Mouse (Mus musculus) megakaryocyte-erythroid progenitor cell, adult 5 weeks (primary cell): Measurements from ENCODE around the gene Eif2b3. TPM values are rescaled to one million over a fixed set of nuclear protein-coding genes. Genes with fewer than 3 reads are reported as not detected.

Experiments
- polyA plus RNA-seq: library from polyadenylated mRNA; stranded (reverse); fragments of >175 nt; gene quantifications from 2 replicates; pipeline ENCODE4 v1.2.3, GENCODE M21; 2012

Eif2b3 gene
- 4.7 and 5.1 TPM in 2 replicates for polyA plus RNA-seq

DNA sequence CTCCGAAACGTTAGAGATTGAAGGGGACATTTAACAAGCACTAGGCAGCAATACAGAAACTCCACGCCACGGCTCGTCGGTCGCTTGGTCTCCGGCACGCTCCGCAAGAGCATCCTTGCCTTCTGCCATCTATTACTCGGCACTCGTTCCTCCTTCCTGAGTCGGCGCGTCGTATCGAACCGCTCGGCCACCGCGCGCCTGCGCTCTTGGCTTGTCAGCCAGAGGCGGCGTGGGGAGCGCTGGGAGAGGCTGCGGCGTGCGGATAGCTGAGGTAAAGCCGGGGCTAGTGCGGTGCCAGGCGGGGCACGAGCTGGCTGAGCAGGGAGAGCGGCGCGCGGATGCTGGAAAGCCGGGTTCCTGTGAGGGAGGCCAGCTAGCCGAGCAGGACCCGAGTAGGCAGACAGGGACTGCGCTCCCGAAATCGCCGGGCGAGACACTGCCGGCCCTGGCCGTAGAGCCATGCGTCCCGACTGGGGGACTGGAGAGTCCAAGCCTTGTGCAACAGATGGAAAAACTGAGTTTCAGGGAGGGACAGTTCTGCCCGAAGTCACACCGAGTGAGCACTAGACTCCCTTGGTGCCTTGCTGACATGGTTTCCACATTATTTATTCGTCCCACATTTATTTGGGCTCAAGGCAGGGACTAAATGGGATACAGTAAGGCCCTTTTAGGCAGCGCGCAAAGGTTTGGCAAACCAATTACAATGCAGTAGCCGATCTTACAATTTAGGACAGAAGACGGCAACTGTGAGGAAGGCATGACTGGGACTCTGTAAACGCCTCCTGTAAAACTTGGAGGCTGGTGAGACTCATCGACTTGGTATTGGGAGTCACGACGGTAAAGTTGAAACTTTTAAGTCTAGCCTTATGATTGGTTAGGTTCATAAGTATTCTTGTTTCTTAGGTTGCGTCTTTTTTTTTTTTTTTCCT lies at the start of gene Eif2b3:
Eif2b3 (plus strand) TSS at position 197 of the 929 bp plus-strand sequence.

DNA sequence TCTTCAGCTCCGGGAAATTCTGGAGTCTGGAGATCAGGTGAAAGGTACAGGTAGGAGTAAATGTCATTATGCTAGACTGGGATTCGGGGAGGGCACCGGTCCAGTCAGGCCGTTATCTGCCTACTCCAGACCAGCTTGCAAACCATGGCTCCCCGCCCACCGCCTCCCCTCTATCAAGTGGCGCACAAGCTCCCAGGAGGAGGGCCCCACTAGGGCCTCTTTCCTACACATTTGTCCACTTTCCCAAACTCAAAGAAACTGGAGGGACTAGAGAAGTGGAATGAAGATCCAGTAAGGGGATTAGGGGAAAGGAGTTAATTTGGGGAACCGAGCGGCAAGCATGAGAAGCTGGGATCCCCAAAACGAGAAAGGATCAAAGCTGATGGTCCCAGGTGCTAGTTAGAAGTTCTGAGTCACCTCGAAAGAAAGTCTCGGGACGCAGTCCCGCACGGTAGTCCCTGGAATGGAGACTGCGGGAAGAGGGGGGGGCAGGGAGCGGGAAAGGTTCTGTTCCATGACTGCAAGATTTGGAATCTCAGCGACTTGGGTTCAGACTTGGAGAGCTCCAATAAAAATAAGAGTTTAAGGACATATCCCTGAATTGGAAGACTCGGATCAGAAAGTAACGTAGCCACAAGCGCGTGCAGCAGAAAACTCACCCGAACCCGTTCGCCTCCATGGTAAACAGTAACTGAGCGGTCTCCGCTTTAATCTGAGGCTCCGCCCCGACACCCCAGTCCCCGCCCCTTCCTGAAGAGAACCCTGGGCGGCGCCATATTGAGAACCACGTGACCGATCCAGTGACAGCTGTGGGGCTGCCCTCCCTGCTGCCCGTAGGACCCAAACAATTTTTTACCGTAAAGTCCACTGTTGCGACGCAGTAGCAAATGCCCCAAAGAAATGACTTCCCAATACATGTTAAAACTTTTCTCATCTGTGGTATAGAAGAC lies 25.3 kb upstream of the Eif2b3 start, which contains the start of gene Urod:
Urod (minus strand) TSS at position 742 of the 950 bp plus-strand sequence.

DNA sequence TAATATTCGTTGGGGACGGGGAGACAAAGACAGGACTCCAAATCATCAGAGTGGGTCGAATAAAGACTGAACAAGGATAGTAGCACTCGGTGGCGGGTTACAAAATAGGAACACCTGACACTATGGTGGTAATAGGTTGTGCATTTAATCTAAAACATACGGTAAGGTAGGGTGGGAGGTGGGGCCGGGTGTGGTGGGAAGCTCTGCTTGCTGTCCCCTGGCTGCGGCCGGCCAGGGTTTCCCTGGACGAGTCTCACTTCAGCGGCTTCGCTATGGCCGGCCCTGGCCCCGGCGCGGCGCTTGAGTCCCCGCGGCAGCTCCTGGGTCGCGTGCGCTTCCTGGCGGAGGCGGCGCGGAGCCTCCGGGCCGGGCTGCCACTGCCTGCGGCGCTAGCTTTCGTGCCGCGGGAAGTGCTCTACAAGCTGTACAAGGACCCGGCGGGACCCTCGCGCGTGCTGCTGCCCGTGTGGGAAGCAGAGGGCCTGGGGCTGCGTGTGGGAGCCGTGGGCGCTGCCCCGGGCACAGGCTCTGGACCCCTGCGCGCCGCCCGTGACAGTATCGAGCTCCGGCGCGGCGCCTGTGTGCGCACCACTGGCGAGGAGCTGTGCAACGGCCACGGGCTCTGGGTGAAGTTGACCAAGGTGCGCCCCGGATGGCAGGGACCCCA lies 23.9 kb upstream of the Eif2b3 start, which contains the start of gene Hectd3:
Hectd3 (plus strand) TSS at position 187 of the 667 bp plus-strand sequence.

DNA sequence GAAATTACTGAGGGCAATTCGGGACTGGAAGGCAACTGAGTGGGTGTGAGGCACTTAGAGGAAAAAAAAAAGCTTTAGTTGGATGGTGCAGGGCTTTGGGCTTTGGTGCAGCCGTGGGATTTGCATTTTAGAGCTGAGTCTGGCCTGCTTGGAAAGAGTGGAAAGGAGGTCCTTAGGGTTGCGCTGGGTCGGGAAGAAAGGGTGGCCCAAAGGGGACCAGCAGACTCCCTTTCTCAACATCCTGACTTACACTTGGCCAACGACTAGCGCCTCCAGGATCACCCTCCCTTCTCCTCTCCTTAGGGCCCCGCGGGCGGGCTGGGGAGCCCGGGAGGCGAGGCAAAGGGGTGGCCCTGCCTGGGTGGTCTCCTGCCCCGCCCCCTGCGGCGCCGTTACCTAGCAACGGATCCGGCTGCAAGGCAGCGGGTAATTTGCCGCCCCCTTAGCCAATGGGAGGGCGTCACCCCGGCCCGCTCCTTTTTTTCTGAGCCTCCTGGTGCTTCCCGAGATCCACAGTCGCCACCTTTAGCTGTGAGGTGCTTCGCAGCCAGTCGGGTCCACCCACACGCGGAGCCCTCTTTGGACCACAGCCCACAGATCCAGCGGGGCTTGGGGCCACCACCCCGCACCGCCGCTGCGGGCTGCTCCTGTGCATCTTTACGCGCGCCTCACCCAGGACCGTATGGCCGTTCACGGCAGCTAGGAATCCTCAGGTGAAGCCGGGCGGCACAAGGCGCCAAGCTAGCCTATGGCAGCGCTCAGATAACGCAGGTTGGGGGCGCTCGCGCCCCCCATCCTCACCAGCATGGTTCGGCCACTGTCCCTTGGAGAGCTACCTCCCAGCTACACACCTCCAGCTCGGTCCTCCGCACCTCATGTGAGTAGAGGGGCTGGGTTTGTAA lies 76.6 kb downstream of the Eif2b3 start, which contains the start of gene Ptch2:
Ptch2 (plus strand) TSS at position 525 of the 902 bp plus-strand sequence.

DNA sequence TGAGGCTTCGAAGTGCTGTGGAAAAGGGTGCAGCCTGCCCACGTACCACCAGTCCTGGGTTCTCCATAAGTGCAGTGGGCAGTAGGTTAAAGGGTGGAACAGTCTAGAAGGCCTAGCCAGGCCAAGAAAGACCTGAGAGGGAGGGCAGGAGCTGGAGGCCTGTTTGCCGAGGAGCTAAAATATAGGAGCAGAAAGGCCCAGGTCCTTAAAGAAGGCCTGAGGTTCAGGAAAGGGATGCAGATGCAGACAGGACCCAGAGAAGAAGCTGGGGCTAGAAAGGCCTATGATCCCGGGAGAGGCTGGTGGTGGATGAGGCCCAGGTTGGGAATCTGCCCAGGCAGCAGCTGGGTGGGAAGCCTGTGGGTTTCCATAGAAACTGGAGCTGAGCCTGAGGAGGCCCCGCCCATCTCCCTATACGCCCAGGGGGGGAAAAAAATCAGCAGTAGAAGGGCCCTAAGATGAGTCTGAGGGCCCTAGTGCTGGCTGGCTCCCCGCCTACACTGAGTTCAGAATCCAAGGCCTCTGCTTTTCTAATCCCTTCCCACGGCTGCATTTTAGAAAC lies 106.2 kb downstream of the Eif2b3 start, which contains the start of gene Btbd19:
Btbd19 (minus strand) TSS at position 378 of the 562 bp plus-strand sequence.

DNA sequence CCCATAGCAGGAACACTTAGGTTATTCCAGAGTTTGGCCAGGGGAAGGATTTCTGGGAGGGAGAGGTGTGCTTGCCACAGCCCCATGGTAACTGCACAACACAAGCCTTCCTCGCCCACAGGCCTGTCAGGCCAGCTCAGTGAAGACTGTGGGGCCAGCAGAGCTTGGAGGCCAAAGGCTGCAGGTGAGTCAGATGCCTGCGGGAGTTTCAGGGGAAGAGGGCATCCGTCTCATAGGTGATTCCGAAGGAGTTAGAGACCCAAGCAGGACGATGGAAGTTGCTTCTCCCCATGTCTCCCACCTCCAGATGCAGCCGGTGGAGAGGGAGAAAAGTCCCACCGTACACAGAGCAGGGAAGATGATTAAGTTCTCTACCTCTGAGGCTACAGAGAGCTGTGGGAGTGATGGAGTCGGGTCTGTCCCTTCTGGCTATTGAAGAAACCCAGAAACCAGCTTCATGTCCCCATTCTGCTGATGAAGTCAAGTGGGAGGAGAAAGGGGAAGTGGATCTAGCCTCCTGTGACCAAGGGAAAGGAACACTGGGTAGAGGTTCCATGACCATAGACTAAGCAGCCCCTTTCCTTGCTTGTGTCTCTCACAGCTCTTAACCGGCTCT lies 107.6 kb downstream of the Eif2b3 start, which contains the start of gene Tctex1d4:
Tctex1d4 (plus strand) TSS at position 120 of the 616 bp plus-strand sequence.

DNA sequence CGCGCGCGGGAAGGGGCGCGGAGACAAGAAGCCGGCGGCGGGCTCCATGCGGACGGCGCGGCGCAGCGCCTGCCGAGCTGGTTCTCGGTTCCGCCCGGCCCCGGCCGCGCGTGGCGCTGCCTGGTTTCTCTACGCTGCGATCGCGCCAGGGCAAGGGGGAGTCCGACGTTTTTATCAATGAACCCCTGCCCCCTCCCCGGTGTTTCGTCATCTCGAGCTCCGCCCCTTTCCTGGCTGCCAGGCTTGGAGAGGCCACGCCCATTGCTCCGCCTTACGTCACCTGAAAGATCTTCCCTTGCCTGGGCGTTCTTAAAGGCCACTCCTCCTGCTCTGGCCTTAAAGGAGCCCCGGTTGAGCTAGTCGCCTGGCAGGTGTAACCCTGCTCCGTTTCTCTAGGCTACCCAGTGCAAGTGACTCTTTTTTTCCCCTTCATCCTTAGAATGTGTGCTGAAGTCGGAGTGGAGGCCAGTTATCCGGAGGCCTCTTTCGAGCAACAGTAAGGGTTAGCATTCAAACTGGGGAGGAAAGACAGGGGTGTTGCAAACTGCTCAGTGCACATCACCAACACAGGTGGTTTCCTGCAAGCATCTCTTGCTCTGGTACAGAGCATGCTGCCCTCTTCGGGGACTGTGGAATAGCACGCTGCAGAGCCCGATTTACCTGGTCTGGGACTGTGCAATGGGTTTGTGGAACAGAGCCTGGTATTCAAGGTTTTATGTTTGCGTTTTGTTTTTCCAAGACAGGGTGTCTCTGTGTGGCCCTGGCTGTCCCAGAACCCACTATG lies 114.8 kb downstream of the Eif2b3 start, which contains the start of gene Plk3:
Plk3 (minus strand) TSS at position 147 of the 784 bp plus-strand sequence.

Other genes with a start within 250 kb of the Eif2b3 start
- 3.6 and 3.9 TPM in 2 replicates for gene Toe1, start 211.8 kb upstream of the Eif2b3 start, polyA plus RNA-seq
- gene Mutyh, start 211.7 kb upstream of the Eif2b3 start, polyA plus RNA-seq = 13.8 and 14.7 TPM in 2 replicates
- gene Hpdl, start 197.7 kb upstream of the Eif2b3 start, polyA plus RNA-seq = 0.47 and 0.55 TPM in 2 replicates
- 0.01 and 0.04 TPM in 2 replicates for gene Zswim5, start 142.0 kb upstream of the Eif2b3 start, polyA plus RNA-seq
- gene Urod, start 25.0 kb upstream of the Eif2b3 start, polyA plus RNA-seq = 40.2 and 44.6 TPM in 2 replicates
- 22.4 and 23.6 TPM in 2 replicates for gene Hectd3, start 24.1 kb upstream of the Eif2b3 start, polyA plus RNA-seq
- gene Ptch2, start 76.7 kb downstream of the Eif2b3 start, polyA plus RNA-seq = 1.5 and 2.6 TPM in 2 replicates
- 17.7 and 19.9 TPM in 2 replicates for gene Btbd19, start 106.3 kb downstream of the Eif2b3 start, polyA plus RNA-seq
- 0.27 and 0.87 TPM in 2 replicates for gene Tctex1d4, start 107.4 kb downstream of the Eif2b3 start, polyA plus RNA-seq
- 26.2 and 33.9 TPM in 2 replicates for gene Plk3, start 114.6 kb downstream of the Eif2b3 start, polyA plus RNA-seq
- 3,874 and 4,497 TPM in 2 replicates for gene Rps8, start 136.8 kb downstream of the Eif2b3 start, polyA plus RNA-seq
- gene Kif2c, start 163.2 kb downstream of the Eif2b3 start, polyA plus RNA-seq = 4.0 and 4.8 TPM in 2 replicates
- gene Tmem53, start 232.5 kb downstream of the Eif2b3 start, polyA plus RNA-seq = 2.4 and 4.3 TPM in 2 replicates
- not detected in 2 replicates for gene Armh1, start 232.7 kb downstream of the Eif2b3 start, polyA plus RNA-seq